Mouse (Mus musculus): ENCODE results near the gene Emilin2.

The Emilin2 gene

GRCm38 (mm10) chr17:71234041-71234594 lies 77.7 kb downstream of the Emilin2 start:
- CTCF ChIA-PET: no interaction called here

GRCm38 (mm10) chr17:71233210-71233609 lies 78.6 kb downstream of the Emilin2 start:
- CTCF ChIA-PET: interaction anchor here (0.6 kb wide), 1 partner anchor 143 kb away, joined by 6 read pairs; no protein-coding TSS in a partner anchor

GRCm38 (mm10) chr17:71231998-71232397 lies 79.8 kb downstream of the Emilin2 start:
- CTCF ChIA-PET: no interaction called here

- CTCF ChIA-PET: interaction anchor here (0.6 kb wide), 1 partner anchor 254 kb away, joined by 3 read pairs; no protein-coding TSS in a partner anchor
These were observed 81.6 kb downstream of the Emilin2 start for GRCm38 (mm10) chr17:71230108-71230709.

GRCm38 (mm10) chr17:71228651-71229050 lies 83.1 kb downstream of the Emilin2 start:
- CTCF ChIA-PET: interaction anchor here (1.2 kb wide), 1 partner anchor 133 kb away, joined by 4 read pairs; no protein-coding TSS in a partner anchor

- CTCF ChIA-PET: no interaction called here
These were observed 84.5 kb downstream of the Emilin2 start for GRCm38 (mm10) chr17:71227128-71227895.

- CTCF ChIA-PET: interaction anchor here (0.7 kb wide), 1 partner anchor 195 kb away, joined by 3 read pairs; no protein-coding TSS in a partner anchor
These were observed 86.7 kb downstream of the Emilin2 start for GRCm38 (mm10) chr17:71225091-71225490.

- CTCF ChIA-PET: interaction anchor here (0.5 to 0.7 kb wide), 2 partner anchors 195 to 469 kb away, joined by 3 read pairs; no protein-coding TSS in a partner anchor
These were observed 87.3 kb downstream of the Emilin2 start for GRCm38 (mm10) chr17:71224521-71224920.

- CTCF ChIA-PET: interaction anchor here (0.5 kb wide), 1 partner anchor 468 kb away, joined by 3 read pairs; no protein-coding TSS in a partner anchor
These were observed 88.1 kb downstream of the Emilin2 start for GRCm38 (mm10) chr17:71223676-71224075.

- CTCF ChIA-PET: no interaction called here
These were observed 90.4 kb downstream of the Emilin2 start for GRCm38 (mm10) chr17:71221383-71221782.

- CTCF ChIA-PET: interaction anchor here (0.6 kb wide), 1 partner anchor 1989 kb away, joined by 3 read pairs; no protein-coding TSS in a partner anchor
These were observed 94.6 kb downstream of the Emilin2 start for GRCm38 (mm10) chr17:71217111-71217685.

GRCm38 (mm10) chr17:71216263-71216662 lies 95.5 kb downstream of the Emilin2 start:
- CTCF ChIA-PET: no interaction called here

GRCm38 (mm10) chr17:71215241-71215839 lies 96.4 kb downstream of the Emilin2 start:
- CTCF ChIA-PET: interaction anchor here (0.6 to 1.0 kb wide), 2 partner anchors 13 to 543 kb away, joined by 3 to 15 read pairs; no protein-coding TSS in a partner anchor

GRCm38 (mm10) chr17:71214514-71215240 lies 97.1 kb downstream of the Emilin2 start:
- CTCF ChIA-PET: interaction anchor here (0.6 to 1.0 kb wide), 2 partner anchors 13 to 543 kb away, joined by 3 to 15 read pairs; no protein-coding TSS in a partner anchor

GRCm38 (mm10) chr17:71213666-71214065 lies 98.1 kb downstream of the Emilin2 start:
- CTCF ChIA-PET: interaction anchor here (0.6 kb wide), 3 partner anchors 15 to 340 kb away, joined by 3 to 13 read pairs (median 4); no protein-coding TSS in a partner anchor

- CTCF ChIA-PET: no interaction called here
These were observed 99.7 kb downstream of the Emilin2 start for GRCm38 (mm10) chr17:71211962-71212646.

GRCm38 (mm10) chr17:71209936-71210335 lies 101.8 kb downstream of the Emilin2 start:
- CTCF ChIA-PET: interaction anchor here (0.6 kb wide), 1 partner anchor 223 kb away, joined by 3 read pairs; no protein-coding TSS in a partner anchor

- CTCF ChIA-PET: no interaction called here
These were observed 102.9 kb downstream of the Emilin2 start for GRCm38 (mm10) chr17:71208921-71209320.

GRCm38 (mm10) chr17:71208376-71208775 lies 103.4 kb downstream of the Emilin2 start:
- CTCF ChIA-PET: no interaction called here

GRCm38 (mm10) chr17:71207268-71207667 lies 104.5 kb downstream of the Emilin2 start:
- CTCF ChIA-PET: no interaction called here

All from spleen, embryonic (tissue).